Mouse (Mus musculus) olfactory bulb, adult 2 months (tissue): ENCODE measurements around the gene Slc31a1.

ENCODE experiments used
- CTCF ChIP-seq: fragments of 200-500 bp; IDR thresholded peaks from 2 replicates; pipeline ENCODE4 v1.5.1; 2012; ENCODE audit warnings: low read depth, mild to moderate bottlenecking, low read length, moderate library complexity; ENCODE audit not compliant: insufficient read depth
- POLR2A ChIP-seq: fragments of 200-500 bp; IDR thresholded peaks from 2 replicates; pipeline ENCODE4 v1.6.1; 2012; ENCODE audit warnings: mild to moderate bottlenecking, low read depth, low read length, moderate library complexity; ENCODE audit not compliant: insufficient read depth

- no peak for TF ChIP-seq POLR2A
- no peak for TF ChIP-seq CTCF
Measured at GRCm38 (mm10) chr4:62429616-62430015, 69.1 kb downstream of the Slc31a1 start.
